Mouse (Mus musculus) neural tube, embryonic 15.5 days (tissue): ENCODE results near the gene Ctsk. TPM values are rescaled to one million over a fixed set of nuclear protein-coding genes. Genes with fewer than 3 reads are reported as not detected.

Experiments used
- ATAC-seq: fragments of 200-750 bp; cut with Nextera tagmentation; 2 replicates; pipeline ENCODE4 v1.8.0; 2017; ENCODE audit warnings: mild to moderate bottlenecking, moderate TSS enrichment, moderate library complexity; ENCODE audit not compliant: low FRiP score
- H3K27ac ChIP-seq: fragments of 300-500 bp; sonication (generic); replicated peaks from 2 replicates; pipeline ENCODE4 v1.5.1; 2015; ENCODE audit warnings: mild to moderate bottlenecking, inconsistent platforms
- H3K27me3 ChIP-seq: fragments of 300-500 bp; sonication (generic); replicated peaks from 2 replicates; pipeline ENCODE4 v1.6.1; 2015; ENCODE audit warnings: inconsistent platforms
- H3K36me3 ChIP-seq: fragments of 300-500 bp; sonication (generic); 2 replicates; pipeline ENCODE4 v1.6.1; 2015; ENCODE audit warnings: inconsistent platforms
- H3K4me1 ChIP-seq: fragments of 300-500 bp; sonication (generic); 2 replicates; pipeline ENCODE4 v1.6.1; 2015; ENCODE audit warnings: inconsistent platforms
- H3K4me2 ChIP-seq: fragments of 300-500 bp; sonication (generic); 2 replicates; pipeline ENCODE4 v1.6.1; 2015; ENCODE audit warnings: inconsistent platforms, mild to moderate bottlenecking, moderate library complexity
- H3K4me3 ChIP-seq: fragments of 300-500 bp; sonication (generic); replicated peaks from 2 replicates; pipeline ENCODE4 v1.5.1; 2015; ENCODE audit warnings: mild to moderate bottlenecking, inconsistent platforms
- H3K9ac ChIP-seq: fragments of 300-500 bp; sonication (generic); replicated peaks from 2 replicates; pipeline ENCODE4 v1.6.1; 2015; ENCODE audit warnings: mild to moderate bottlenecking, inconsistent platforms
- H3K9me3 ChIP-seq: fragments of 300-500 bp; sonication (generic); replicated peaks from 2 replicates; pipeline ENCODE4 v1.6.1; 2016; ENCODE audit warnings: inconsistent platforms
- WGBS: fragments of 180-500 bp; shearing (Covaris S2); methylation state at CpG from one replicate; pipeline ENCODE4 v1.1.7; 2015; ENCODE audit warnings: mixed read lengths; 5-methylcytosine and 5-hydroxymethylcytosine counted together
- polyA plus RNA-seq: library from polyadenylated mRNA; unstranded; fragments of >200 nt; fragmentation: Nextera tagmentation; extraction: Ambion mirVana; gene quantifications from 2 replicates; pipeline ENCODE4 v1.2.1, GENCODE M21; 2015

The Ctsk gene
- polyA plus RNA-seq, 1 experiment from 2014 or later: 12.0 TPM

DNA sequence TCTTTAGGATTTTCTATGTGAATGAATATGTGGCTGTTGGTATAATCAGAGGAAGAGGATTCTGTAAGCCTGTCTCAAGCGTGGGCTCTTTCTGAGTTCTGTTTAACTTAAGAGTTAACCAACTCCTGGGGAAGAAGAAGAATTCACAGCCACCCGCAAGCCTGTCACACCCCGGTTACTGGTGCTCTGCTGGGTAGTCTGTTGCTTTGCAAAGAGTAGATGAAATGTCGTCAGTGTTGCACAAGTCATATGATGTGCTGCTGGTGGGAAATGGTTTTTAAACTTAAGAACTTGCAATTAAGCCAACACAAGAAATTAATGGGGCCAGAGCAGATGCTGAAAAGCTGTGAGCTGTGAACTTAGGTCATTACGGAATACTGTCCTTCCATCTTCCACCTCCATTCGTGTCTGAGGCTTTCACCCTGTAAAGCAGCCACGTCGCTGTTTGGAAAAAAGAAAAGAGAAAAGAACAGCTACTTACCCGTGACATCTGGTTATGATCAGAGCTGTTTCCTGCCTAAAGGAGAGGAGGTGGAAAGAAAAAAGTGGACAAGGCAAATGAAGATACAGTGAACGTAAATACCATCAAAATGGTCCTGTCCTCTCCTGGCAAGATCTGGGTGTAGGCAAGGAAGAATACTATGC is 562 bp downstream of the Ctsk start:
- 0 out of 2 replicates have a peak overlapping the region, but pooled peaks have one; percentile 33 for H3K27ac ChIP-seq

DNA sequence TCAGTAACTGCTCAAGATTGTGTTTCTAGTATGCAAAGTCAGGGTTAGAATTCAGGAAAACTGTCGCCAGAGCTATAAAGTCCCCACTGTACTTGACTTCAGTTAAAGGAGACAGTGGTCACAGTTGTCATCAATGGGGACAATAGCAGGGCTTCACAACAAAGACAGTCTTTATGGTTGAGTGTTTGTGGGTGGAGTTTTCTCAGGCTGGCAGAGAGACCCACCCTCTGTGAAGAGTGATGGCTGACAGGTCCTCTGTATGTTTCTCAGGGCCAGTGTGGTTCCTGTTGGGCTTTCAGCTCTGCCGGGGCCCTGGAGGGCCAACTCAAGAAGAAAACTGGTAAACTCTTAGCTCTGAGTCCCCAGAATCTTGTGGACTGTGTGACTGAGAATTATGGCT is 3.3 kb downstream of the Ctsk start:
- H3K4me1 ChIP-seq: no peaks in the 10 kb centered on the region
- no peaks in the 10 kb centered on the region for H3K36me3 ChIP-seq
- 12% methylated on average over 2 of the region's 2 CpGs for WGBS
- no peak overlapping the region for H3K4me3 ChIP-seq
- no peak overlapping the region for H3K4me2 ChIP-seq
- H3K9me3 ChIP-seq: no peaks in the 10 kb centered on the region
- ATAC-seq: no peak
- no peak overlapping the region for H3K9ac ChIP-seq
- H3K27me3 ChIP-seq: no peaks in the 10 kb centered on the region
- H3K27ac ChIP-seq: no peak overlapping the region

More for the DNA sequence above, 562 bp downstream of the Ctsk start:
- Histone ChIP-seq H3K36me3 (peaks cover 18% of the 10 kb centered on the region), H3K9ac (no peak overlapping the region), H3K27me3 (no peaks in the 10 kb centered on the region), H3K9me3 (no peaks in the 10 kb centered on the region), H3K4me1 (no peaks in the 10 kb centered on the region), H3K4me2 (peak overlapping the region; percentile 5; the same call in 1 of the 2 replicates), H3K4me3 (no peak overlapping the region)
- ATAC-seq: no peak
- 68% methylated on average over 10 of the region's 10 CpGs for WGBS

GRCm38 (mm10) chr3:95509348-95509747 is 10.3 kb downstream of the Ctsk start:
- WGBS: 67% methylated on average over 6 of the region's 6 CpGs
- Histone ChIP-seq H3K27me3 (no peaks in the 10 kb centered on the region), H3K4me2 (no peak overlapping the region), H3K9me3 (no peaks in the 10 kb centered on the region), H3K4me3 (no peak overlapping the region), H3K36me3 (no peaks in the 10 kb centered on the region), H3K4me1 (no peaks in the 10 kb centered on the region), H3K27ac (no peak overlapping the region), H3K9ac (no peak overlapping the region)
- ATAC-seq: no peak

DNA sequence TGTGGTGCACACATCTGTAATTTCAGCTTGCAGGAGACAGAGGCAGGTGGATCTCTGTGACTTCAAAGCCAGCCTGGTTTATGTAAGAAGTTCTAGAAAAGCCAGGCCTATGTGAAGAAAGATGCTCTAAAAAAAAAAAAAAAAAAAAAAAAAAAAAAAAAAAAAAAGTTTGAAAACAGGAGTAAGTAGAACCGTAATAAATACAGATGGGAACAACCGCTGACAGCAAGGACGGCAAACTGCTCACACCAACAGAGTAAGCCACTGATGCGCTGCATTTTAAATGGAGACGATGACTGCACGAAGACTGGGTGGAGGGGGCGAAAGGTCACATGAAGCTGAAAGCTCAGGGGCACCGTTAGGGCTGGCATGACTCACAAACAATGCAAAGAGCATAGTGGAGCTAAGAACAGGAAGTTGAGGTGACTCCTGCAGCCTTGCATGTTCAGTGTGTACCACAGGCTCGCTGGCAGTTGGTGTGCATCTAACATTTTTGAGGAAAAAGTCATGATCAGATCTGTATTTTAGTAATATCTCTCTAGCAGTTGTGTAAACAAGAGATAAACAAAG is 12.6 kb downstream of the Ctsk start:
- no peak for ATAC-seq
- Histone ChIP-seq H3K27ac (no peak overlapping the region), H3K36me3 (no peaks in the 10 kb centered on the region), H3K4me2 (no peak overlapping the region), H3K4me1 (no peaks in the 10 kb centered on the region), H3K4me3 (no peak overlapping the region), H3K9me3 (no peaks in the 10 kb centered on the region), H3K9ac (no peak overlapping the region), H3K27me3 (no peaks in the 10 kb centered on the region)
- WGBS: 59% methylated on average over 9 of the region's 9 CpGs

DNA sequence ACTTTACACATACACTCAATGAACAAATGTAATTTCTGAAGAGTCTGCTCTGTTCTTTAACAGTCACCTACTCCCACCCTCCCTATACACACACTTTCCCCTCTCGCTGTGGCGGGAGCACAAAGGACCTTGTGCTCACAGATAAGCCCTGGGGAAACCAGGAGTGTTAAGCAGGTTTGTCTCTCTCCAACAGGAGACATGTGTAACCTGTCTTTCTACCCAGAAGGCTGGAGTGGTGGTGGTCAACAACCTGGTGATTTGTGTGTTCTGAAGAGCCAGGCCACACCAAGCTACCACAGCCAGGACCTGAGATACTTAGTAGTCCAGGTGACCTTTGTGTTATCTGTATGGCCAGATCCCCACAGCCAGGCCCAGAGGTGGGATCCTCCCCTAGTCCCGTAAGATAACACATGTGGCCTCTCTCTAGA is 17.6 kb downstream of the Ctsk start:
- Histone ChIP-seq H3K27ac (no peak overlapping the region), H3K27me3 (no peaks in the 10 kb centered on the region), H3K9me3 (no peaks in the 10 kb centered on the region), H3K36me3 (no peaks in the 10 kb centered on the region), H3K4me2 (no peak overlapping the region), H3K4me3 (no peak overlapping the region), H3K4me1 (peaks cover 9% of the 10 kb centered on the region; the same call in 1 of the 2 replicates), H3K9ac (no peak overlapping the region)
- WGBS: 87% methylated on average over 3 of the region's 3 CpGs
- no peak for ATAC-seq

GRCm38 (mm10) chr3:95517493-95517898 is 18.4 kb downstream of the Ctsk start:
- H3K9ac ChIP-seq: no peak overlapping the region
- H3K27ac ChIP-seq: peak overlapping the region; percentile 13; the same call in 1 of the 2 replicates
- H3K4me2 ChIP-seq: no peak overlapping the region
- no peak overlapping the region for H3K4me3 ChIP-seq
- H3K36me3 ChIP-seq: no peaks in the 10 kb centered on the region
- H3K4me1 ChIP-seq: peaks cover 9% of the 10 kb centered on the region; the same call in 1 of the 2 replicates
- 19% methylated on average over 10 of the region's 10 CpGs for WGBS
- ATAC-seq: peak; percentile 81
- H3K27me3 ChIP-seq: no peaks in the 10 kb centered on the region
- no peaks in the 10 kb centered on the region for H3K9me3 ChIP-seq

DNA sequence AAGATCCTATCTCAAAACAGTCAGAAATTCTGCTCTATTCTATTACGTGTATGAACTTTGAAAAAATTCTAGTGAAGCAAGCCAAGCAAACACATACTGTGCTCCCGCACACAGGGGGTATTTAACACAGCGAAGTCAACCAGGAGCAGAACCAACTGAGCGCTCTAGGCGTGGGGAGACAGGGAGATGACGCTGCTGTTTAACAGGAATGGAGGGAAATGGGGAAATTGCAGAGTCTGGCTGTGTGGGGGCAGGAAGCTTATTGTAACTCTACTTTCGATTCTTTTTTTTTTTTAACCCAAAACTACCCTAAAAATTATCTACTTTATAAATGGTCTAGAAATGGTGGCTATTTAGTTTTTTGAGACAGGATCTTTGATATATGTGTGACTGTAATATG is 19.8 kb downstream of the Ctsk start:
- Histone ChIP-seq H3K4me2 (no peak overlapping the region), H3K9ac (no peak overlapping the region), H3K4me3 (no peak overlapping the region), H3K27me3 (no peaks in the 10 kb centered on the region), H3K36me3 (no peaks in the 10 kb centered on the region), H3K9me3 (no peaks in the 10 kb centered on the region), H3K27ac (no peak overlapping the region), H3K4me1 (peaks cover 9% of the 10 kb centered on the region; the same call in 1 of the 2 replicates)
- WGBS: 85% methylated on average over 7 of the region's 7 CpGs
- ATAC-seq: no peak

DNA sequence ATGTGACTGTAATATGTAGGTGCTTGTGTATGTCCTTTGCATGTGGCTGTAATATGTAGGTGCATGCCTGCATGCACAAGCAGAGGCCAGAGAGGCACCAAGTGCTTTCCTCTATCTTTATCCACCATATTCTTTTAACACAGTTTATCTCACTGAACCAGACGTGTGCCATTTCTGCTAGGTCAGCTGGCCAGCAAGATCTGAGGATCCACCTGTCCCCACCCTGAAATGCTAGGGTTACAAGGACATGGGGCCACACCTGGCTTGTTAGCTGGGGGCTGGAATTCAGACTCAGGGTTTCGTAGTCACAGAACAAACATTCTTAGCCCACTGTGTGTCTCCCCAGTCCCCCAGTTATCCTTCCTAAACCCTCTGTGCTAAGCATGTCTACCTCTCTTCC is 20.3 kb downstream of the Ctsk start:
- no peaks in the 10 kb centered on the region for H3K9me3 ChIP-seq
- H3K27me3 ChIP-seq: no peaks in the 10 kb centered on the region
- no peak for ATAC-seq
- no peak overlapping the region for H3K4me2 ChIP-seq
- no peak overlapping the region for H3K4me3 ChIP-seq
- 87% methylated on average over 2 of the region's 2 CpGs for WGBS
- no peak overlapping the region for H3K9ac ChIP-seq
- H3K27ac ChIP-seq: no peak overlapping the region
- H3K4me1 ChIP-seq: peaks cover 9% of the 10 kb centered on the region; the same call in 1 of the 2 replicates
- no peaks in the 10 kb centered on the region for H3K36me3 ChIP-seq

- Histone ChIP-seq H3K4me1 (peaks cover 9% of the 10 kb centered on the region; the same call in 1 of the 2 replicates), H3K27me3 (no peaks in the 10 kb centered on the region), H3K4me2 (no peak overlapping the region), H3K4me3 (no peak overlapping the region), H3K9me3 (no peaks in the 10 kb centered on the region), H3K27ac (no peak overlapping the region), H3K36me3 (no peaks in the 10 kb centered on the region), H3K9ac (no peak overlapping the region)
- WGBS: 90% methylated on average over 3 of the region's 3 CpGs
- ATAC-seq: no peak
These were observed 21.0 kb downstream of the Ctsk start for GRCm38 (mm10) chr3:95520100-95520499.

GRCm38 (mm10) chr3:95521168-95521567 is 22.1 kb downstream of the Ctsk start:
- no peak for ATAC-seq
- Histone ChIP-seq H3K9ac (no peak overlapping the region), H3K9me3 (no peaks in the 10 kb centered on the region), H3K4me3 (no peak overlapping the region), H3K36me3 (no peaks in the 10 kb centered on the region), H3K27ac (no peak overlapping the region), H3K4me1 (peaks cover 9% of the 10 kb centered on the region; the same call in 1 of the 2 replicates), H3K4me2 (no peak overlapping the region), H3K27me3 (no peaks in the 10 kb centered on the region)
- WGBS: 90% methylated on average over 10 of the region's 10 CpGs

- ATAC-seq: no peak
- Histone ChIP-seq H3K4me1 (no peaks in the 10 kb centered on the region), H3K36me3 (no peaks in the 10 kb centered on the region), H3K9me3 (no peaks in the 10 kb centered on the region), H3K27ac (no peak overlapping the region), H3K4me3 (no peak overlapping the region), H3K27me3 (no peaks in the 10 kb centered on the region), H3K9ac (no peak overlapping the region), H3K4me2 (no peak overlapping the region)
- WGBS: 83% methylated on average over 3 of the region's 3 CpGs
These were observed 24.6 kb downstream of the Ctsk start for GRCm38 (mm10) chr3:95523662-95524061.

- Histone ChIP-seq H3K4me1 (no peaks in the 10 kb centered on the region), H3K36me3 (no peaks in the 10 kb centered on the region), H3K27ac (no peak overlapping the region), H3K4me3 (no peak overlapping the region), H3K4me2 (no peak overlapping the region), H3K9ac (no peak overlapping the region), H3K27me3 (no peaks in the 10 kb centered on the region), H3K9me3 (no peaks in the 10 kb centered on the region)
- 70% methylated on average over 2 of the region's 2 CpGs for WGBS
- no peak for ATAC-seq
These were observed 25.6 kb downstream of the Ctsk start for GRCm38 (mm10) chr3:95524673-95525072.
